Mouse (Mus musculus): ENCODE results near the gene Sf3a2. TPM values are rescaled to one million over a fixed set of nuclear protein-coding genes. Genes with fewer than 3 reads are reported as not detected.
"Not testable (repeated sequence)": the region's sequence is repeated elsewhere in the genome, so short reads cannot be mapped to it uniquely, and the experiment has no call there.

Sf3a2 gene
- polyA plus RNA-seq, 2 experiments: 80.6 to 102 TPM

DNA sequence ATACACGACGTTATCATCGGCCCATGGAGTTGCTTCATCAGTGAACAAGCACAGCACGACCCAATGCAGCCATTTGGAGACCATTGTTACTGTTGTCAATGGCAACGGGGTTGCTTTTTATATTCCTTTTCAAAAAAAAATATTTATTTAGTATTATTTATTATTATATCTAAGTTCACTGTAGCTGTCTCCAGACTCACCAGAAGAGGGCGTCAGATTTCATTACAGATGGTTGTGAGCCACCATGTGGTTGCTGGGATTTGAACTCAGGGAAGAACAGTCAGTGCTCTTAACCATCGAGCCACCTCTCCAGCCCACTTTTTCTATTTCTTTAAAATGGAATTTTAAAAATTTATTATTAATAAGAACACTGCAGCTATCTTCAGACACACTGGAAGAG, 16.8 kb downstream of the Sf3a2 start:
- DNase-seq (ENCODE audit: low spot score) (no peak), ATAC-seq (ENCODE audit: low FRiP score, low read depth) (no peak)
- Histone ChIP-seq H3K9me3 (ENCODE audit: control insufficient read depth, low read length) (no peaks in the 10 kb centered on the region), H3K4me1 (ENCODE audit: control insufficient read depth, insufficient read depth, low read length) (peaks cover 6% of the 10 kb centered on the region), H3K9ac (ENCODE audit: low read depth, low read length, severe bottlenecking) (no peak overlapping the region), H3K36me3 (ENCODE audit: control insufficient read depth, insufficient read depth, low read length) (no peaks in the 10 kb centered on the region), H3K4me2 (replicated peaks; ENCODE audit: low read depth, low read length, severe bottlenecking) (no peak overlapping the region), H3K27ac (replicated peaks; ENCODE audit: low read depth, low read length) (no peak overlapping the region), H3K4me3 (replicated peaks; ENCODE audit: low read length) (no peak overlapping the region), H3K27me3 (ENCODE audit: control insufficient read depth, insufficient read depth, low read length) (peaks cover 9% of the 10 kb centered on the region; the same call in 1 of the 2 replicates)
- 71% methylated on average over 7 of the region's 7 CpGs for WGBS
- no peak for TF ChIP-seq POLR2A (IDR thresholded peaks at IDR 0.05; ENCODE audit: borderline replicate concordance, extremely low read depth, insufficient read depth, insufficient read length)

DNA sequence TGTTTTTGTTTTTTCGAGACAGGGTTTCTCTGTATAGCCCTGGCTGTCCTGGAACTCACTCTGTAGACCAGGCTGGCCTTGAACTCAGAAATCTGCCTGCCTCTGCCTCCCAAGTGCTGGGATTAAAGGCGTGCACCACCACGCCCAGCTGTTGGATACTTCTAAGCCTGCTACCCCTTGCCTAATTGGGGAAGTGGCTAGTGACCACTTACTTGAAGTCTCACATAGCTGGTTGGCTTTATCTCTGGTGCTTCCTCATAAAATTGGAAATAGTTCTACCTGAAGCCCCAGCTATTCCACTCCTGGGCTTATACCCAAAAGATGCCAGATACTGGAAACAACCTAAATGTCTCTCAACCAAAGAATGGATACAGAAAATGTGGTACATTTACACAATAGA, 18.3 kb downstream of the Sf3a2 start:
- not testable (repeated sequence) for H3K27me3 ChIP-seq (ENCODE audit: control insufficient read depth, insufficient read depth, low read length); ATAC-seq (ENCODE audit: low FRiP score, low read depth); H3K9ac ChIP-seq (ENCODE audit: low read depth, low read length, severe bottlenecking); DNase-seq (ENCODE audit: low spot score); H3K4me3 ChIP-seq (replicated peaks; ENCODE audit: low read length); H3K4me2 ChIP-seq (replicated peaks; ENCODE audit: low read depth, low read length, severe bottlenecking); H3K9me3 ChIP-seq (ENCODE audit: control insufficient read depth, low read length); H3K4me1 ChIP-seq (ENCODE audit: control insufficient read depth, insufficient read depth, low read length); H3K27ac ChIP-seq (replicated peaks; ENCODE audit: low read depth, low read length); H3K36me3 ChIP-seq (ENCODE audit: control insufficient read depth, insufficient read depth, low read length)
- 79% methylated on average over 3 of the region's 3 CpGs for WGBS

DNA sequence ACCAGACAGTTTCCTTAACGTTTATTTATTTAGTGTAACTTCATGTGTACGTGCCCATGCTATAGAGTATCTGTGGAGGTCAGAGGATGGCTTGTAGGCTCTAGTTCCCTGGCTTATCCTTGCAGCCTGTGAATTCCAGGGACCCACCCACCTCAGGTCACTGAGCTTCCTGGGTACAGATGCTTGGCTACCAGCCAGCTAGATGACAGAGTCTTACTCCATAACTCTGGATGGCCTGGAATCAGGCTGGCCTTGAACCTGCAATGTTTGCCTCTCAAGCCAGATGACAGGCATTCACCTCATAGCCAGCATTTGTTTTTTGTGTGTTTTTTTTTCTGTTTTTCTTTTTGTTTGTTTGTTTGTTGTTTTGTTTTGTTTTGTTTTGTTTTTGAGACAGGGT, 19.2 kb downstream of the Sf3a2 start:
- no peak for ATAC-seq (ENCODE audit: low FRiP score, low read depth)
- no peak overlapping the region for H3K4me2 ChIP-seq (replicated peaks; ENCODE audit: low read depth, low read length, severe bottlenecking)
- TF ChIP-seq POLR2A (IDR thresholded peaks at IDR 0.05; ENCODE audit: borderline replicate concordance, extremely low read depth, insufficient read depth, insufficient read length): no peak

DNA sequence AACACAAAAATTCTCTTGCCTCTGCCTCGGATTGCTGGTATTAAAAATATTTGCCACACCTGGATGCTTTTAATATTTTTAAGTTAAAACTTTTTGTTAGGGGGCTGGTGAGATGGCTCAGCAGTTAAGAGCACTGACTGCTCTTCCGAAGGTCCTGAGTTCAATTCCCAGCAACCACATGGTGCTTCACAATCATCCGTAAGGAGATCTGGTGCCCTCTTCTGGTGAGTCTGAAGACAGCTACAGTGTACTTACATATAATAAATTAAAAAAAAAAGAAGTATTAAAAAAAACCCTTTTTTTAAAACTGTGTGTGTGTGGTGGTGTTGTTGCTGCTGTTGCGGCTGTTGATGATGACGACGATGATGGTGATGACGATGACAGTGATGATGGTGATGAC, 20.0 kb downstream of the Sf3a2 start:
- H3K9ac ChIP-seq (ENCODE audit: low read depth, low read length, severe bottlenecking); H3K27me3 ChIP-seq (ENCODE audit: control insufficient read depth, insufficient read depth, low read length); H3K36me3 ChIP-seq (ENCODE audit: control insufficient read depth, insufficient read depth, low read length); H3K9me3 ChIP-seq (ENCODE audit: control insufficient read depth, low read length); H3K27ac ChIP-seq (replicated peaks; ENCODE audit: low read depth, low read length); ATAC-seq (ENCODE audit: low FRiP score, low read depth); H3K4me2 ChIP-seq (replicated peaks; ENCODE audit: low read depth, low read length, severe bottlenecking); H3K4me1 ChIP-seq (ENCODE audit: control insufficient read depth, insufficient read depth, low read length); H3K4me3 ChIP-seq (replicated peaks; ENCODE audit: low read length); DNase-seq (ENCODE audit: low spot score): not testable (repeated sequence)
- 84% methylated on average over 7 of the region's 7 CpGs for WGBS

More for the DNA sequence above, 19.2 kb downstream of the Sf3a2 start:
- H3K36me3 ChIP-seq (ENCODE audit: control insufficient read depth, insufficient read depth, low read length): no peaks in the 10 kb centered on the region
- no peak overlapping the region for H3K27ac ChIP-seq (replicated peaks; ENCODE audit: low read depth, low read length)
- H3K9ac ChIP-seq (ENCODE audit: low read depth, low read length, severe bottlenecking): no peak overlapping the region
- H3K4me1 ChIP-seq (ENCODE audit: control insufficient read depth, insufficient read depth, low read length): no peaks in the 10 kb centered on the region
- no peak for DNase-seq (ENCODE audit: low spot score)
- H3K27me3 ChIP-seq (ENCODE audit: control insufficient read depth, insufficient read depth, low read length): no peaks in the 10 kb centered on the region
- WGBS: 66% methylated on average over 2 of the region's 2 CpGs
- H3K9me3 ChIP-seq (ENCODE audit: control insufficient read depth, low read length): no peaks in the 10 kb centered on the region
- H3K4me3 ChIP-seq (replicated peaks; ENCODE audit: low read length): no peak overlapping the region

DNA sequence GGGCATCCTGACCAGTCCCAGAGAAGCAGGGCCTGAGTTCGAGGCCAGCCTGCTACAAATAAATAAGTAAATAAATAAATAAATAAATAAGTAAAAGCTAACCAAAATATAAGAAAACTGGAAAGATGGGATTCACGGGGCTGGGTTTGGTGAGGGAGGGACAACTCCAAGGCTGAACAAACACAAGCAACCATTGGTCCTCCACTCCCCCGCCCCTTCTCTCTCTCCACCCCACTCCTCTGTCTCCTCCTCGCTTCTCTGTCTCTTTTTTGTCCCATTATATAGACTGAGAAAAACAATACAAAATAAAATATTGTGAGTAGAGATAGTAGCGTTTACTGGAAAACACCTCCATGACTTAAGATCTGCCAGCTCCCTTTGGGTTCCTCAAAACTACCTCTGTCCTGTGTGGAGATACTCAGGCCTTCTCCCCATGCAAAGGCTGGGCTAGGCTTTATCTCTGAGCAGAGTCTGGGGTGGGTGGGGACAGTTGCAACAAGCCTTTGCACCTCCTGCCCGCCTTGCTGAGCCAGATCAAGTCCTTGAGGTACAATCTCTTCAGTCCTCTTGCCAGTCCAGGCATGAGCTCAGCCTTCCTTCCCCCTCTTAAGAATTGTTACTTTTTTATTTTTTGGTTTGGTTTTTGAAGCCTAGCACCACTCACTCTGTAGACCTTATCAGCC, 20.7 kb downstream of the Sf3a2 start:
- Histone ChIP-seq H3K4me1 (ENCODE audit: control insufficient read depth, insufficient read depth, low read length) (no peaks in the 10 kb centered on the region), H3K4me2 (replicated peaks; ENCODE audit: low read depth, low read length, severe bottlenecking) (no peak overlapping the region), H3K4me3 (replicated peaks; ENCODE audit: low read length) (no peak overlapping the region), H3K9me3 (ENCODE audit: control insufficient read depth, low read length) (no peaks in the 10 kb centered on the region), H3K36me3 (ENCODE audit: control insufficient read depth, insufficient read depth, low read length) (no peaks in the 10 kb centered on the region), H3K9ac (ENCODE audit: low read depth, low read length, severe bottlenecking) (no peak overlapping the region), H3K27ac (replicated peaks; ENCODE audit: low read depth, low read length) (no peak overlapping the region), H3K27me3 (ENCODE audit: control insufficient read depth, insufficient read depth, low read length) (no peaks in the 10 kb centered on the region)
- 50% methylated on average over 6 of the region's 6 CpGs for WGBS
- ATAC-seq (ENCODE audit: low FRiP score, low read depth) (no peak), DNase-seq (ENCODE audit: low spot score) (no peak)
- no peak for TF ChIP-seq POLR2A (IDR thresholded peaks at IDR 0.05; ENCODE audit: borderline replicate concordance, extremely low read depth, insufficient read depth, insufficient read length)

DNA sequence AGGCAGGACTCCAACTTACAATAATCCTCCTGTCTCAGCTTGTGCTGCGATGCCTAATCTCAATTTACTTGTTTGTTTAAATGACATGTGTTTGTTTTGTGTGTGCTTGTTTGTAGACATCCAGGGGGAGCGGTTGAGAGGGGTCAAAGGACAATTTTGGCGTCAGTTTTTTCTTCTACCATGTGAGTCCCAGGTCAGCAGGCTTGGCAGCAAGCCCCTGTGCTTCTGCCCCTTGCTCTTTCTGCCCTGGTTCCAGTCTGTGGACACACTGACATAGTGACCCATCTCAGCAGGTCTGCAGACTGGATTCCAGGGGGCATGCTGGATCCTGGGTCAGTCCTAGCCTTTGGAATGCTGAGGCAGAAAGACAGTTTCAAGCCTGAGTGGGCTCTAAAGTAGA, 21.4 kb downstream of the Sf3a2 start:
- Histone ChIP-seq H3K4me3 (replicated peaks; ENCODE audit: low read length) (no peak overlapping the region), H3K36me3 (ENCODE audit: control insufficient read depth, insufficient read depth, low read length) (no peaks in the 10 kb centered on the region), H3K4me2 (replicated peaks; ENCODE audit: low read depth, low read length, severe bottlenecking) (no peak overlapping the region), H3K4me1 (ENCODE audit: control insufficient read depth, insufficient read depth, low read length) (no peaks in the 10 kb centered on the region), H3K27me3 (ENCODE audit: control insufficient read depth, insufficient read depth, low read length) (no peaks in the 10 kb centered on the region), H3K9ac (ENCODE audit: low read depth, low read length, severe bottlenecking) (no peak overlapping the region), H3K9me3 (ENCODE audit: control insufficient read depth, low read length) (no peaks in the 10 kb centered on the region), H3K27ac (replicated peaks; ENCODE audit: low read depth, low read length) (no peak overlapping the region)
- DNase-seq (ENCODE audit: low spot score) (no peak), ATAC-seq (ENCODE audit: low FRiP score, low read depth) (no peak)
- WGBS: 66% methylated on average over 3 of the region's 3 CpGs
- no peak for TF ChIP-seq POLR2A (IDR thresholded peaks at IDR 0.05; ENCODE audit: borderline replicate concordance, extremely low read depth, insufficient read depth, insufficient read length)
